Mouse (Mus musculus): ENCODE results near the gene Rgl2.
"Not testable (repeated sequence)": the region's sequence is repeated elsewhere in the genome, so short reads cannot be mapped to it uniquely, and the experiment has no call there.

Gene Rgl2

GRCm38 (mm10) chr17:33980181-33981035 is 51.1 kb downstream of the Rgl2 start:
- in situ Hi-C loops (cut with MboI; ENCODE audit: low pct_unique_long_range_greater_than_20kb in 1 of 2, low sequenced_read_pairs in 2 of 2, unreplicated experiment in 1 of 2) = no loop called here

- in situ Hi-C loops (cut with MboI; ENCODE audit: low pct_unique_long_range_greater_than_20kb in 1 of 2, low sequenced_read_pairs in 2 of 2, unreplicated experiment in 1 of 2) = not testable (repeated sequence)
Observed at GRCm38 (mm10) chr17:33981192-33981909, 52.0 kb downstream of the Rgl2 start.

- in situ Hi-C loops (cut with MboI; ENCODE audit: low pct_unique_long_range_greater_than_20kb in 1 of 2, low sequenced_read_pairs in 2 of 2, unreplicated experiment in 1 of 2) = not testable (repeated sequence)
Observed at GRCm38 (mm10) chr17:33982136-33982535, 52.8 kb downstream of the Rgl2 start.

Measured in mouse embryonic stem cell (cell line).